In genomic region chr10:78752452-78753191, GRCm38 (mm10) we compare ENCODE assay signal across 8 mouse cellular contexts. TPM values are rescaled to one million over a fixed set of nuclear protein-coding genes. Genes with fewer than 3 reads are reported as not detected.
DNase-seq lines count a peak whose midpoint lies in the region; ATAC-seq and TF ChIP-seq lines count a peak whose summit lies in the region.

Ccdc105 (minus strand) TSS chr10:78753065.

- peak; percentile 42 for DNase-seq in WW6 (ENCODE audit: low read depth, low spot score)
- peak; percentile 85 for DNase-seq in hindbrain, embryonic 10.5 days (ENCODE audit: low spot score)
- peak; percentile 80 to 84 for DNase-seq in left cerebral cortex, adult 2 months (ENCODE audit: extremely low spot score in 1 of 2, low spot score in 2 of 2)
- DNase-seq in mesoderm, embryonic 11.5 days (ENCODE audit: low read depth, low spot score) = peak; percentile 90
- no peak for DNase-seq in thymus, postnatal 25 days

- TF ChIP-seq POLR2A in small intestine, adult 2 months (IDR thresholded peaks at IDR 0.05; ENCODE audit: low read depth, low read length) = no peak

- no peaks in the 10 kb centered on the region for H3K36me3 ChIP-seq in forebrain, embryonic 13.5 days (ENCODE audit: poor library complexity, severe bottlenecking)
- no peaks in the 10 kb centered on the region for H3K36me3 ChIP-seq in hindbrain, embryonic 10.5 days
- no peaks in the 10 kb centered on the region for H3K36me3 ChIP-seq in small intestine, adult 2 months (ENCODE audit: control insufficient read depth, insufficient read depth, low read length)

- peaks cover under 1% of the 10 kb centered on the region for H3K4me1 ChIP-seq in forebrain, embryonic 13.5 days
- H3K4me1 ChIP-seq in hindbrain, embryonic 10.5 days (replicated peaks) = peaks cover 21% of the 10 kb centered on the region
- peaks cover 8% of the 10 kb centered on the region for H3K4me1 ChIP-seq in small intestine, adult 2 months (ENCODE audit: control insufficient read depth, insufficient read depth, insufficient read length, low read length)

- H3K27ac ChIP-seq in forebrain, embryonic 13.5 days = peak within 1 kb of the TSS; percentile 49
- peak within 1 kb of the TSS; percentile 91 for H3K27ac ChIP-seq in hindbrain, embryonic 10.5 days
- peak within 1 kb of the TSS; percentile 92 for H3K27ac ChIP-seq in left cerebral cortex, adult 2 months
- no peak within 1 kb of the TSS for H3K27ac ChIP-seq in small intestine, adult 2 months (ENCODE audit: insufficient read depth, low read depth, low read length)

- no peak for TF ChIP-seq CTCF in left cerebral cortex, adult 2 months (IDR thresholded peaks at IDR 0.05)
- no peak for TF ChIP-seq CTCF in small intestine, adult 2 months (IDR thresholded peaks at IDR 0.05; ENCODE audit: extremely low read depth, insufficient read length, insufficient replicate concordance, low read depth, low read length)

- no peaks in the 10 kb centered on the region for H3K9me3 ChIP-seq in forebrain, embryonic 13.5 days (replicated peaks)
- H3K9me3 ChIP-seq in hindbrain, embryonic 10.5 days = no peaks in the 10 kb centered on the region

- peak within 1 kb of the TSS; percentile 76 for H3K9ac ChIP-seq in forebrain, embryonic 13.5 days

- H3K4me2 ChIP-seq in forebrain, embryonic 13.5 days = peak within 1 kb of the TSS; percentile 70

- WGBS in forebrain, embryonic 13.5 days = 1% methylated on average over 60 of the region's 61 CpGs
- WGBS in hindbrain, embryonic 10.5 days = under 1% methylated on average over 61 of the region's 61 CpGs
- WGBS in small intestine, adult 2 months = 4% methylated on average over 61 of the region's 61 CpGs

- intact Hi-C loops in left cerebral cortex, adult 2 months (cut with DNase I) = loop anchor here (5.0 to 10.0 kb wide), 2 partner anchors 345 to 912 kb away; partner anchors contain the start of genes 2610008E11Rik, Madcam1 and Tpgs1

- H3K27me3 ChIP-seq in forebrain, embryonic 13.5 days = 0 out of 2 replicates have a peak, but pooled peaks cover 8% of the 10 kb centered on the region
- peaks cover 35% of the 10 kb centered on the region for H3K27me3 ChIP-seq in hindbrain, embryonic 10.5 days (ENCODE audit: insufficient read depth, poor library complexity, severe bottlenecking)
- H3K27me3 ChIP-seq in small intestine, adult 2 months (ENCODE audit: control insufficient read depth, insufficient read depth, low read length) = no peaks in the 10 kb centered on the region

- peak; percentile 84 for ATAC-seq in cerebellum, adult (ENCODE audit: insufficient number of reproducible peaks, low FRiP score, low TSS enrichment)
- peak; percentile 97 for ATAC-seq in forebrain, embryonic 13.5 days

- peak within 1 kb of the TSS; percentile 50 for H3K4me3 ChIP-seq in forebrain, embryonic 13.5 days
- H3K4me3 ChIP-seq in hindbrain, embryonic 10.5 days = peak within 1 kb of the TSS; percentile 69
- H3K4me3 ChIP-seq in left cerebral cortex, adult 2 months = peak within 1 kb of the TSS; percentile 60
- peak within 1 kb of the TSS; percentile 73 for H3K4me3 ChIP-seq in small intestine, adult 2 months (ENCODE audit: low read depth, low read length)

RNA-seq across cellular contexts. Expression of gene Ccdc105, which starts in this region (rescaled TPM):
- 0.13 and 0.21 TPM in 2 replicates for polyA plus RNA-seq in forebrain, embryonic 13.5 days (2015; fragmentation: Nextera tagmentation; extraction: Ambion mirVana)
- 0.09 and 0.19 TPM in 2 replicates for polyA plus RNA-seq in hindbrain, embryonic 10.5 days (2016; fragmentation: Nextera tagmentation; extraction: Ambion mirVana)
- total RNA-seq in left cerebral cortex, adult 2 months (2021) = under 1 TPM; 0.59 to 0.79 TPM
- not detected in 2 replicates for polyA plus RNA-seq in small intestine, adult 2 months (2012; rRNA removed)

Comparison
In these comparisons a context has a peak if more than half of its experiments do, and no peak if none do; other contexts are left out.
1. Peak in ATAC-seq, H3K4me3 ChIP-seq, H3K27ac ChIP-seq, H3K9ac ChIP-seq and H3K4me2 ChIP-seq in forebrain, embryonic 13.5 days; RNA of the gene not detected or under 1 TPM.
2. Peak in DNase-seq, H3K4me3 ChIP-seq and H3K27ac ChIP-seq in hindbrain, embryonic 10.5 days; RNA of the gene not detected or under 1 TPM.
3. Peak in DNase-seq, H3K4me3 ChIP-seq and H3K27ac ChIP-seq in left cerebral cortex, adult 2 months; RNA of the gene not detected or under 1 TPM.